Mouse (Mus musculus): ENCODE data around the gene Prrc2b.
A peak's percentile ranks its signal among the peaks of the same experiment; 100 is the strongest.

Prrc2b gene

DNA sequence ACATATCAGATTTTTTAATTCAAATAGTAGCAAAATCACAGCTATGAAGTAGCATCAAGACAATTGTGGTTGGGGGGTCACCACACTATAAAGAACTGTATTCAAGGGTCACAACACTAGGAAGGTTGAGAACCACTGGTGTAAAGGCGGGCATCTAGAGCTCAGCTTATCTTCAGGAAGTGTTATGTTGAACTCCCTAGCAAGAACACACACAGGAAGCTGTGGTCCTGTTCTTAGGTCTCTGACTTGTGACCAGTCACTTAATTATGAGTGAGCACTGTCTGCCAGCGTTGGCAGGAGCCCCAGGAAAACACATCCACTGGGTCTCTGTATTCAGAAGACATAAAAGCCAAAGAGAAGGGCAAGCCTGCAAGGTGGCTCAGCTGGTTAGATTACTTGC, 131.4 kb downstream of the Prrc2b start:
- DNase-seq (ENCODE audit: inconsistent ontology term): no peak

DNA sequence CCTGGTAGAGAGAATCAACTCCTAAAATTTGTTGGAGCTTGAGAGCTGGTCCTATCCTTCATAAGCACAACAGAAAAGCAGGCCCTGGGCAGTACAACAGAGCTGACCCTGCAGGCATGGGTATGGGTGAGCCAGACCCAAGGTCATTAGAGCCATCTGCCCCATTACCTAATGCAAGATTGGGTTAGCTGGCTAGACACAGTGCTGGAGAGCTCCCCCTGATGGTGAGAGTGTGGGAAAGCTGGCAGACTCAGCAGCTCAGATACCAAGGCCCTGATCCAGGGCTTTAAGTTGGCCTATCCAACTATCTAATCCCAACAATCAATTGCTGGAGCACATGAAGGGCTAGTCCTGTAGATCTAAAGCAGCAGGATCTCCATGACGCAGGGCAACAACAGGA, 131.8 kb downstream of the Prrc2b start:
- peak; percentile 24 for DNase-seq (ENCODE audit: inconsistent ontology term)

DNA sequence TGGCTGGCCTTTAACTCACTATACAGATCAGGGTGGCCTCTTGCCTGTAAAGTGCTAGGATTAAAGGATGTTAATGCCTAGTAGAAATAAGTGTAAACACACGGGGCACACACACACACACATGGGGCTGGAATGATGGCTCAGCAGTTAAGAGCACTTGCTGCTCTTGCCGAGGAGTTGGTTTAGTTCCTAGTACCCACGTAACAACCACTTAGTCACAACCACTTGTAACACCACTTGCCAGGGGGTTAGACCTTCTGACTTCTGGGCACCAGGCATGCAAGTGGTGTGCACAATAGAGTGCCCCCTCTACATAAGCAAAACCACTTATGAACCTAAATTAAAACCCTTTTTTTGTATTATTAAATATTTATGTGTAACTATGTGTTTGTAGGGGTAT, 133.1 kb downstream of the Prrc2b start:
- DNase-seq (ENCODE audit: inconsistent ontology term): no peak
